Mouse (Mus musculus): ENCODE results near the gene Eya4.

Eya4 gene

GRCm38 (mm10) chr10:23230863-23231262 lies 119.7 kb downstream of the Eya4 start:
- DNase-seq (ENCODE audit: low spot score) = no peak

- no peak for DNase-seq (ENCODE audit: low spot score)
Measured at GRCm38 (mm10) chr10:23223336-23223735, 127.2 kb downstream of the Eya4 start.

GRCm38 (mm10) chr10:23220432-23220831 lies 130.2 kb downstream of the Eya4 start:
- DNase-seq (ENCODE audit: low spot score) = no peak

- no peak for DNase-seq (ENCODE audit: low spot score)
Measured at GRCm38 (mm10) chr10:23216815-23217214, 133.8 kb downstream of the Eya4 start.

- no peak for DNase-seq (ENCODE audit: low spot score)
Measured at GRCm38 (mm10) chr10:23211381-23211780, 139.2 kb downstream of the Eya4 start.

GRCm38 (mm10) chr10:23203885-23204284 lies 146.7 kb downstream of the Eya4 start:
- no peak for DNase-seq (ENCODE audit: low spot score)

GRCm38 (mm10) chr10:23203144-23203838 lies 147.3 kb downstream of the Eya4 start:
- DNase-seq (ENCODE audit: low spot score) = no peak

GRCm38 (mm10) chr10:23202591-23202990 lies 148.0 kb downstream of the Eya4 start:
- DNase-seq (ENCODE audit: low spot score) = no peak

GRCm38 (mm10) chr10:23198251-23198650 lies 152.3 kb downstream of the Eya4 start:
- no peak for DNase-seq (ENCODE audit: low spot score)

- DNase-seq (ENCODE audit: low spot score) = no peak
Measured at GRCm38 (mm10) chr10:23196336-23196735, 154.2 kb downstream of the Eya4 start.

- no peak for DNase-seq (ENCODE audit: low spot score)
Measured at GRCm38 (mm10) chr10:23195337-23195736, 155.2 kb downstream of the Eya4 start.

- DNase-seq (ENCODE audit: low spot score) = no peak
Measured at GRCm38 (mm10) chr10:23189836-23190235, 160.8 kb downstream of the Eya4 start.

GRCm38 (mm10) chr10:23185391-23185790 lies 165.2 kb downstream of the Eya4 start:
- DNase-seq (ENCODE audit: low spot score) = no peak

GRCm38 (mm10) chr10:23181572-23182493 lies 168.8 kb downstream of the Eya4 start:
- no peak for DNase-seq (ENCODE audit: low spot score)

- no peak for DNase-seq (ENCODE audit: low spot score)
Measured at GRCm38 (mm10) chr10:23179285-23179684, 171.3 kb downstream of the Eya4 start.

GRCm38 (mm10) chr10:23177347-23178046 lies 173.1 kb downstream of the Eya4 start:
- no peak for DNase-seq (ENCODE audit: low spot score)

- no peak for DNase-seq (ENCODE audit: low spot score)
Measured at GRCm38 (mm10) chr10:23176666-23177346, 173.8 kb downstream of the Eya4 start.

- DNase-seq (ENCODE audit: low spot score) = no peak
Measured at GRCm38 (mm10) chr10:23171541-23171940, 179.0 kb downstream of the Eya4 start.

- DNase-seq (ENCODE audit: low spot score) = no peak
Measured at GRCm38 (mm10) chr10:23165089-23165642, 185.4 kb downstream of the Eya4 start.

- no peak for DNase-seq (ENCODE audit: low spot score)
Measured at GRCm38 (mm10) chr10:23159844-23160243, 190.7 kb downstream of the Eya4 start.

GRCm38 (mm10) chr10:23159138-23159537 lies 191.4 kb downstream of the Eya4 start:
- DNase-seq (ENCODE audit: low spot score) = no peak

Measured in c-Kit-positive CD71-positive TER-119-positive erythroid progenitor cells, embryonic 14.5 days (primary cell).